Mouse (Mus musculus) limb, embryonic 15.5 days (tissue): ENCODE results near the gene Higd1b. TPM values are rescaled to one million over a fixed set of nuclear protein-coding genes. Genes with fewer than 3 reads are reported as not detected.
A peak's percentile ranks its signal among the peaks of the same experiment; 100 is the strongest.

Source experiments
- ATAC-seq: fragments of 200-750 bp; cut with Nextera tagmentation; 2 replicates; pipeline ENCODE4 v1.8.0; 2017; ENCODE audit warnings: low read depth, moderate TSS enrichment; ENCODE audit not compliant: insufficient number of reproducible peaks, low FRiP score, low TSS enrichment
- H3K27ac ChIP-seq: fragments of 300-500 bp; sonication (generic); 2 replicates; pipeline ENCODE4 v1.5.1; 2015; ENCODE audit warnings: moderate library complexity, mild to moderate bottlenecking, inconsistent platforms
- H3K27me3 ChIP-seq: fragments of 300-500 bp; sonication (generic); 2 replicates; pipeline ENCODE4 v1.6.1; 2015; ENCODE audit warnings: inconsistent platforms
- H3K36me3 ChIP-seq: fragments of 300-500 bp; sonication (generic); 2 replicates; pipeline ENCODE4 v1.6.1; 2015; ENCODE audit warnings: inconsistent platforms
- H3K4me1 ChIP-seq: fragments of 300-500 bp; sonication (generic); 2 replicates; pipeline ENCODE4 v1.6.1; 2015; ENCODE audit warnings: inconsistent platforms
- H3K4me2 ChIP-seq: fragments of 300-500 bp; sonication (generic); 2 replicates; pipeline ENCODE4 v1.6.1; 2015; ENCODE audit warnings: mild to moderate bottlenecking, inconsistent platforms
- H3K4me3 ChIP-seq: fragments of 300-500 bp; sonication (generic); 2 replicates; pipeline ENCODE4 v1.5.1; 2015; ENCODE audit warnings: mild to moderate bottlenecking, inconsistent platforms
- H3K9ac ChIP-seq: fragments of 300-500 bp; sonication (generic); 2 replicates; pipeline ENCODE4 v1.6.1; 2015; ENCODE audit warnings: inconsistent platforms
- H3K9me3 ChIP-seq: fragments of 300-500 bp; sonication (generic); 2 replicates; pipeline ENCODE4 v1.6.1; 2016; ENCODE audit warnings: inconsistent platforms
- WGBS: fragments of 180-500 bp; shearing (Covaris S2); methylation state at CpG from one replicate; pipeline ENCODE4 v1.1.7; 2015; 5-methylcytosine and 5-hydroxymethylcytosine counted together
- polyA plus RNA-seq: library from polyadenylated mRNA; unstranded; fragments of >200 nt; fragmentation: Nextera tagmentation; extraction: Ambion mirVana; gene quantifications from 2 replicates; pipeline ENCODE4 v1.2.1, GENCODE M21; 2015

Gene Higd1b
- polyA plus RNA-seq, 1 experiment from 2014 or later: 0.84 TPM

DNA sequence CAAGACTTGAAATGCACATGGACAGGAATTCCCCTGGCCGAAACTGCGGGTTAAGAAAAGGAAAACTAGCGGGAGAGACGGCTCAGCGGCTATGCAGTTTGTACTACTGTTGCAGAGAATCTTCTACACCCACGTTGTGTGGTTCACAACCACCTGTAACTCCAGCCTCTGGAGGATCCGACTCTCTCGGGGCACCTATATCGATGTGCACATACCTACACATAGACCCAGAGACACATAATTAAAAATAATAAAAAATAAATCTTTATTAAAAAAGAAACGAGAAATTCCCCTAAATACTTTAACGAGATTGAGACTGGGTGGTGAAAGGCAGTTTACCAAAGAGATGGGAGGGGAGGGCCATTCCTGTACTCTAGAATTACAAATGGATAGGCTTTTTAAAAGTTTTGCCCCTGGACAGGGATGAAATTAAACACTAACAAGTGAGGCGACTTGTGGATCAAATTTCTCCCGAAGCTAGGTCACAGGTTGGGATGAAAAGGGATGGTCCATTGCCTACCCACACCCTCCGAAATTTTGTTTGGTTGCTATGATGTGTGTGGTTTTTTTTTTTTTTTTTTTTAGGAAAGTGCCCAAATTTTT lies 15.8 kb upstream of the Higd1b start:
- ATAC-seq: no peak
- peak overlapping the region; percentile 99 for H3K27ac ChIP-seq
- peak overlapping the region; percentile 77 for H3K4me3 ChIP-seq
- H3K36me3 ChIP-seq: no peaks in the 10 kb centered on the region
- no peak overlapping the region for H3K9ac ChIP-seq
- WGBS: 3% methylated on average over 14 of the region's 14 CpGs
- H3K9me3 ChIP-seq: no peaks in the 10 kb centered on the region
- peak overlapping the region; percentile 87 for H3K4me2 ChIP-seq
- H3K27me3 ChIP-seq: no peaks in the 10 kb centered on the region
- H3K4me1 ChIP-seq: peaks cover 25% of the 10 kb centered on the region

DNA sequence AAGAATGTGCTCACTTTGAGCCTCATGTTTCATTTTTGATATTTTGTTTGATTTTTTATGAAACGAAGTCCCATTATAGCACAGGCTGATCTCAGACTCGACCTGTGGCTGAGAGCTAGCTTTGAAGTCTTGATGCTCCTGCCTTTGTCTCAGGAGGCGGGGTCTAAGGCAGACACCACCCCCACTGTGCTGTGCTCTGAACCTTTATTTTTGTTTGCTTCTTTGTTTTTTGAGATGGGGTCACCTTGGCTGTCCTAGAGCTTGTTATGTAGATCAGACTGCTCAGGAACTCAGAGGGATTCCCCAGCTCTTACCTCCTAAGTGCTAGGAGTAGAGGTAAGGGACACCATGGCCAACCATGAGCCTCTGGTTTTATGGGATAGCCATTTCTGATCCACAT lies 15.2 kb upstream of the Higd1b start:
- no peaks in the 10 kb centered on the region for H3K36me3 ChIP-seq
- no peak overlapping the region for H3K9ac ChIP-seq
- peaks cover 25% of the 10 kb centered on the region for H3K4me1 ChIP-seq
- no peaks in the 10 kb centered on the region for H3K27me3 ChIP-seq
- no peak for ATAC-seq
- no peak overlapping the region for H3K4me3 ChIP-seq
- no peaks in the 10 kb centered on the region for H3K9me3 ChIP-seq
- no peak overlapping the region for H3K4me2 ChIP-seq
- no peak overlapping the region for H3K27ac ChIP-seq
- WGBS: 15% methylated on average over 3 of the region's 3 CpGs

DNA sequence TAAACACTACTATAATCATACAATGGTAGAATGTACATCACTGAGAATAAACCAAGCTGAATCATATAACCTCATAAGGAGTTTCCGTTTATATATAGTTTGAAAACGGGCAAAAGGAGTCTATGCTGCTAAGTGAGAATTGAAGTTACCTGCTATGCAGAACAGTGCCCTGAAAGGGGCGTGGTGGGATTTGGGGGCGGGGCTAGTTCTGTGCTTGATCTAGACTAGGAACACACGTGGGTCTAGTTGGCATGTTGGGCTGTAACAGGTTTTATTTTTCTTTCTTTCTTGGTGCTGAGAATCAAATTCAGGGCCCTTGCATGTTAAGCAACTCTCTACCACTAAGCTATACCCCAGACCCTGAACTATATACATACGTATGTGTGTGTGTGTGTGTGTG lies 14.4 kb upstream of the Higd1b start:
- Histone ChIP-seq H3K4me3 (no peak overlapping the region), H3K36me3 (no peaks in the 10 kb centered on the region), H3K4me1 (peaks cover 19% of the 10 kb centered on the region), H3K9me3 (no peaks in the 10 kb centered on the region), H3K27me3 (no peaks in the 10 kb centered on the region), H3K4me2 (no peak overlapping the region), H3K27ac (no peak overlapping the region), H3K9ac (no peak overlapping the region)
- ATAC-seq: peak; percentile 49; the same call in 1 of the 2 replicates
- 49% methylated on average over 6 of the region's 6 CpGs for WGBS

DNA sequence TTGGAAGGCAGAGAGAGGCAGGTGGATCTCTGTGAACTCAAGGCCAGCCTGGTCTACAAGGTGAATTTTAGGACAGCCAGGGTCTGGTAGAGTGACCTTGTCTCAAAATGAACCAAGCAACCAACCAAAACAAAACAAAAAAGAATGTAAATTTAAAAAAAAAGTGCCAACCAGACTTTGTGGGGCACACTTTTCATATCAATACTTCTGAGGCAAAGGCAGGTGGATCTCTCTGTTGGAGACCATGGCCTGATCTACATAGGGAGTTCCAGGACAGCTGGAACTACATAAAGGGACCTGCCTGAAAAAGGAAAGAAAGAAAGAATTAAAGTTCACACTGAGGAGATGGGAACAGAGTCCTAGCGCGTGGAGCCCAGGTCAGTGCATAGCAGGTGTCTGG lies 9.2 kb upstream of the Higd1b start:
- Histone ChIP-seq H3K27ac (no peak overlapping the region), H3K4me1 (no peaks in the 10 kb centered on the region), H3K36me3 (no peaks in the 10 kb centered on the region), H3K27me3 (no peaks in the 10 kb centered on the region), H3K4me3 (no peak overlapping the region), H3K9ac (no peak overlapping the region), H3K4me2 (no peak overlapping the region), H3K9me3 (no peaks in the 10 kb centered on the region)
- no peak for ATAC-seq
- 83% methylated on average over 2 of the region's 2 CpGs for WGBS

DNA sequence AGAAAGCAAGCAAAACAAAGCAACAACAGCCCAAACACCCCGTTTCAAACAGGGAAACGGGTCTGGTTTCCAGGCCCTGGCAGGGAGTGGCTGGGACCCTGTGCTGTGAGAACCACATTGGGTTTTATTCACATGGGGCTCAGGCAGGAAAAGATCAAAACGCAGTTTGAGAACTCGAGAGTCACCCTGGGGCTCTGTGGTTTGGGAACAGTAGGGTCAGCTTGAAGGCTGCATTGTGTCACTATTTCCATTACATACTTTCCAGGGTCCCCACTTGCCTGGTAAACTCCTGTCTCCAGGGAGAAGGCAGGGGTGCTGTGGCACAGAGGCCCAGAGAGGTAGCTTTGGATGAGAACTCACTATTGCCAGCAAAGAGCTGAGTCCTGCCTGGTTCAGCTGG lies 8.6 kb upstream of the Higd1b start:
- Histone ChIP-seq H3K36me3 (no peaks in the 10 kb centered on the region), H3K9ac (no peak overlapping the region), H3K27ac (no peak overlapping the region), H3K4me3 (no peak overlapping the region), H3K9me3 (no peaks in the 10 kb centered on the region), H3K27me3 (no peaks in the 10 kb centered on the region), H3K4me1 (no peaks in the 10 kb centered on the region), H3K4me2 (no peak overlapping the region)
- no peak for ATAC-seq
- WGBS: 41% methylated on average over 4 of the region's 4 CpGs

DNA sequence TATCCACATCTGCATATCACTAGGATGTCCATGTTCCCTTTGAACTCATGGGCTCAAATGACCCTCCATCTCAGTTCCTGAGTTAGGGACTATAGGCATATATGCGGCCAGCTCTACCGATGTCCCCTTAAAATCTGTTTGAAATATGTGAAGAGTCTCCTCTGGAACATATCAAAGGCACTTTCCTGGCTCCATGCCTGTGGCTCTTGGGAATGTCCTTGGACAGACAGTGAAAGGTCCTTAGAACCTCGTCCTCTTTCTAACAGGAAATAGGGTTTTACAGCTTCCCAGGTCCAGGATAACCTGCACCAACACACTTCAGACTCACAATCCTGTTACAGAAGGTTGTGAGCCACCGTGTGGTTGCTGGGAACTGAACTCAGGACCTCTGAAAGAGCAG lies 5.4 kb upstream of the Higd1b start:
- Histone ChIP-seq H3K4me2 (no peak overlapping the region), H3K4me1 (0 out of 2 replicates have a peak, but pooled peaks cover 3% of the 10 kb centered on the region), H3K4me3 (no peak overlapping the region), H3K27me3 (no peaks in the 10 kb centered on the region), H3K9ac (no peak overlapping the region), H3K27ac (no peak overlapping the region), H3K36me3 (no peaks in the 10 kb centered on the region), H3K9me3 (no peaks in the 10 kb centered on the region)
- no peak for ATAC-seq
- WGBS: 70% methylated on average over 4 of the region's 4 CpGs

DNA sequence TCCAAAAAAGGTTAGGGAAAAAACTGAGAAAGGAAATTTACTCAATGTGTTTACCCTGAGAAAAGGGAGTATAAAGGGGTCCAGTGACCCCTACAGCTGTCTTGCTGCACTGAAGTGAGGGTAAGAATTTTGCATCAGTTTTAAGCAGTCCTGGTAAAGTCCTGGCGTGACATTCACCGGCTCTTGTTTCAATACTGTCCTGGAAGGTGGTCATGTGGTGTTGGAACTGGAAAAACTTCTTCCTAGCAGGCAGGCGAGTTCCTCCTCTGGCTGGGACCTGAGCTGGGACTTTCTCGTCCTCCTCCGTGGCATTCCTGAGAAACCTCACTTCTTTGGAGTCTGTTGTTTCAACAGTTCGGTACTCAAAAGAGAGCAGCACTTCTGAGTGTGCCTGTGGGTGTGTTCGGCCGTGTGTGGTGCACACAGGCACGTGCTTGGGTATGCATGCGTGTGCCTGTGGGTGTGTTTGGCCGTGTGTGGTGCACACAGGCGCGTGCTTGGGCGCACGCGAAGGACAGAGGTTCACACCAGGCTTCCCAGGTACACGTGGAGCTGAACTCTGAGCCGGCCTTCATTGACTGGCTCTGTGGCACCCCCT lies 2.9 kb upstream of the Higd1b start:
- peak overlapping the region; percentile 3; the same call in 1 of the 2 replicates for H3K27ac ChIP-seq
- no peak overlapping the region for H3K4me3 ChIP-seq
- H3K9ac ChIP-seq: no peak overlapping the region
- H3K27me3 ChIP-seq: no peaks in the 10 kb centered on the region
- no peaks in the 10 kb centered on the region for H3K9me3 ChIP-seq
- WGBS: 60% methylated on average over 18 of the region's 18 CpGs
- peaks cover 15% of the 10 kb centered on the region for H3K36me3 ChIP-seq
- H3K4me2 ChIP-seq: no peak overlapping the region
- 0 out of 2 replicates have a peak, but pooled peaks cover 3% of the 10 kb centered on the region for H3K4me1 ChIP-seq
- ATAC-seq: no peak

DNA sequence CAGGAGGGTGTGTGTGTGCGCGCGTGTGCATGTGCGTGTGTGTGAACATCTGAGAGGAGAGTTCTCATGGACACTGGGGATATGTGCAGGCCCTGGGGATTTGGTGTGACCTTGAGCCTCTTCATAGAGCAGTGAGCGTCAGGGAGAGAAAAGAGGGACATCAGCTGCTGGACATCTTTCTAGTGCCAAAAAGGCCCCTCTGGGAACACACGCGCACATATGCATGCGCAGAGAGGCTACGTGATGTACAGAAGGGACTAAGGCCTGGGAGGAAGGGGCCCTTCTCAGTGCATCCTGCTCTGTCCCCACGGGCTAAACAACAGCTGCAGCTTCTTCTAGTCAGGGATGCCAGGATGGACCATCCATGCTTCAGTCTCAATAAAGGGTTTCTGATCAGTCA lies 1.4 kb upstream of the Higd1b start:
- H3K36me3 ChIP-seq: peaks cover 29% of the 10 kb centered on the region
- ATAC-seq: no peak
- H3K27ac ChIP-seq: no peak overlapping the region
- no peak overlapping the region for H3K9ac ChIP-seq
- H3K27me3 ChIP-seq: no peaks in the 10 kb centered on the region
- no peak overlapping the region for H3K4me3 ChIP-seq
- H3K4me2 ChIP-seq: no peak overlapping the region
- WGBS: 88% methylated on average over 10 of the region's 10 CpGs
- H3K4me1 ChIP-seq: 0 out of 2 replicates have a peak, but pooled peaks cover 3% of the 10 kb centered on the region
- no peaks in the 10 kb centered on the region for H3K9me3 ChIP-seq

DNA sequence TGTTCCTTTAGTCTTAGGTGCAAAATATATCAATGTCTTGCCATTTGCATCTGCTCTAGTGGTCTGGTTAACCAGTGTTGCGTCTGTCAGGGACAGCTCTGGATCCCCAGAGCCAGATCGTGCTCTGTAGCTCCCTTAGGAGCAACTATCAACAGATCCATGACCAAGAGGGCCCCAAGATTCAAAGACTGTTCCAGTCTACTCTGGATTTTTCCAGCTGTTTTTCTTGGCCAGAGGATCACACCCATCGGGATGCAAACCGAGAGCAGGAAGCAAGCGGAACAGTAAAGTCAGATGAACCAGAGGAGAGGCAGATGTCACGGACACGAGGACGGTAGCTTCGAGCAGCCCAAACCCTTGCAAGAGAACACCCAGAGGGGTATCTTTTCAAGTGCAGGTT lies 497 bp downstream of the Higd1b start:
- Histone ChIP-seq H3K27ac (no peak overlapping the region), H3K4me1 (0 out of 2 replicates have a peak, but pooled peaks cover 3% of the 10 kb centered on the region), H3K27me3 (no peaks in the 10 kb centered on the region), H3K9ac (no peak overlapping the region), H3K9me3 (no peaks in the 10 kb centered on the region), H3K36me3 (peaks cover 46% of the 10 kb centered on the region), H3K4me3 (no peak overlapping the region), H3K4me2 (no peak overlapping the region)
- 70% methylated on average over 9 of the region's 9 CpGs for WGBS
- ATAC-seq: no peak

DNA sequence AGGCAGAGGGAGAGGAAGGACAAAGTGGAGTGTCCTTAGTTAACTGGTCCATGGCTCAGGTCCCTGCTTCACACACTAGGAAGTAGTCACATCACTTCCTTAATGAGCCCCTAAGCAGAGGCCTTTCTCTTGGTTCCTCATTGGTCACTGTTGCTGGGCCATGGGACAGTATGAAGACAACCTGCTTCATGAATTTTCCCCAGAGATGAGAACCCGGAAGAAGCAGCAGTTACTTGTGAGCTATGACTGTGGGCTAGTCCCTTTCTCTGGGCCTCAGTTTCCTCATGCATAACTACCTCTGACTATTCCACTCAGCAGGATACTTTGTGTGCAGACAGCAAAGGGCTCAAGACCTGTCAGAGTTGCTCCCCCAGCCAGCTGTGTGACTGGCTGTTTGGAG lies 1.7 kb downstream of the Higd1b start:
- Histone ChIP-seq H3K4me1 (0 out of 2 replicates have a peak, but pooled peaks cover 3% of the 10 kb centered on the region), H3K9me3 (no peaks in the 10 kb centered on the region), H3K4me2 (no peak overlapping the region), H3K36me3 (peaks cover 57% of the 10 kb centered on the region), H3K27me3 (no peaks in the 10 kb centered on the region), H3K27ac (no peak overlapping the region), H3K4me3 (no peak overlapping the region), H3K9ac (no peak overlapping the region)
- no peak for ATAC-seq
- 88% methylated on average over 1 of the region's 1 CpGs for WGBS

DNA sequence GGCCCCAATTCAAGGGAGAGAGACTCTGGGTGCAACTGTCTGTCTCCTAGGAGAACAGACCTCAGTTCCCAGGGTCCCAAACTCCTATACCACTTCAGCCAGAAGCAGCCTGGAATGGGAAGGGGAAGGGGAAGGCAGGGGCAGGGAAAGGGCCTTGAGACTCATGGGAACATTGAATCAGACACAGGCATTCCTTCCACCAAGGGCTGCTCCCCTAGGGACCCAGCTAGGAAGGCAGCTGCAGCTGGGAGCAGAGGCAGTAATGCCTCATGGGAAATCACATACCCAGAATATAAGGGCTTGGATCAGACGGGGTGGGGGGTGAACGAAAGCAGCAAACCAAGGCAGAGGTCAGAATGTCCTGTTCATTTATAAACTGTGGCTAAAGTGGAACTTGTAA lies 2.5 kb downstream of the Higd1b start:
- Histone ChIP-seq H3K36me3 (peaks cover 65% of the 10 kb centered on the region), H3K9me3 (no peaks in the 10 kb centered on the region), H3K4me1 (0 out of 2 replicates have a peak, but pooled peaks cover under 1% of the 10 kb centered on the region), H3K9ac (no peak overlapping the region), H3K27ac (no peak overlapping the region), H3K27me3 (no peaks in the 10 kb centered on the region), H3K4me3 (no peak overlapping the region), H3K4me2 (no peak overlapping the region)
- 82% methylated on average over 2 of the region's 2 CpGs for WGBS
- ATAC-seq: no peak

DNA sequence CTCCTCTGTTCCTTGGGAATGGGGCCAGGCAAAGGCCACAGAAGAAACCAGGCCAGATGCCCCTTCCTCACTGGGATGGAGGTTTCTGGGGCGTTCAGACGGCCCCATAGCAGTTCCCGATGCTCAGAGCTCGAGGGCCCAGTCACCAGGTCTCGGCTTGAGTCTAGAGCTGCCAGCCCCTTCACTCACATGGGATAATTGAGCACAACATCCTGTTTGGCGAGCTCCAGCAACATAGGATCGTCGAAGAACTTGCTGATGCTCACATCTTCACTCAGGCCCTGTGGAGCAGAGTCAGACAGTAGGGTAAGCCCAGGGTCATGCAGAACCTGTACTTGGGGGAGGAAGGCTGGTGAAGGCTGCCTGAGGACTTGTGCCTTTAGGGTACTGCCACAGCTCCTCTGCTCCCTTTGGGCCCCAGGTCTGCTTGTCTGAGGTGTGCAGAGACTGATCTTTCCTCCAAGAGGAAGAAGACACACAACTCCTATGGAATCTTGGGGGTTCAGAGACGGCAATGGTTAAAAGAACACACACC lies 3.0 kb downstream of the Higd1b start:
- Histone ChIP-seq H3K4me2 (no peak overlapping the region), H3K36me3 (peaks cover 70% of the 10 kb centered on the region), H3K9ac (no peak overlapping the region), H3K9me3 (no peaks in the 10 kb centered on the region), H3K4me1 (no peaks in the 10 kb centered on the region), H3K4me3 (no peak overlapping the region), H3K27me3 (no peaks in the 10 kb centered on the region), H3K27ac (no peak overlapping the region)
- ATAC-seq: no peak
- WGBS: 73% methylated on average over 9 of the region's 9 CpGs
